Mouse (Mus musculus) neural tube, embryonic 13.5 days (tissue): ENCODE results near the gene Vars2. TPM values are rescaled to one million over a fixed set of nuclear protein-coding genes. Genes with fewer than 3 reads are reported as not detected.
A peak's percentile ranks its signal among the peaks of the same experiment; 100 is the strongest.

Source experiments
- ATAC-seq: fragments of 200-750 bp; cut with Nextera tagmentation; 2 replicates; pipeline ENCODE4 v1.8.0; 2017; ENCODE audit warnings: low read depth, mild to moderate bottlenecking, moderate TSS enrichment, moderate library complexity
- H3K27ac ChIP-seq: fragments of 300-500 bp; sonication (generic); replicated peaks from 2 replicates; pipeline ENCODE4 v1.5.1; 2015; ENCODE audit warnings: moderate library complexity, mild to moderate bottlenecking, inconsistent platforms
- H3K27me3 ChIP-seq: fragments of 300-500 bp; sonication (generic); 2 replicates; pipeline ENCODE4 v1.6.1; 2015; ENCODE audit warnings: mild to moderate bottlenecking, inconsistent platforms
- H3K36me3 ChIP-seq: fragments of 300-500 bp; sonication (generic); 2 replicates; pipeline ENCODE4 v1.6.1; 2015; ENCODE audit warnings: mild to moderate bottlenecking, inconsistent platforms
- H3K4me1 ChIP-seq: fragments of 300-500 bp; sonication (generic); replicated peaks from 2 replicates; pipeline ENCODE4 v1.6.1; 2015; ENCODE audit warnings: inconsistent platforms
- H3K4me2 ChIP-seq: fragments of 300-500 bp; sonication (generic); 2 replicates; pipeline ENCODE4 v1.6.1; 2015; ENCODE audit warnings: inconsistent platforms, mild to moderate bottlenecking, moderate library complexity
- H3K4me3 ChIP-seq: fragments of 300-500 bp; sonication (generic); 2 replicates; pipeline ENCODE4 v1.5.1; 2015; ENCODE audit warnings: mild to moderate bottlenecking, inconsistent platforms
- H3K9ac ChIP-seq: fragments of 300-500 bp; sonication (generic); 2 replicates; pipeline ENCODE4 v1.6.1; 2015; ENCODE audit warnings: moderate library complexity, mild to moderate bottlenecking, inconsistent platforms
- H3K9me3 ChIP-seq: fragments of 300-500 bp; sonication (generic); 2 replicates; pipeline ENCODE4 v1.6.1; 2016; ENCODE audit warnings: inconsistent platforms
- WGBS: fragments of 180-500 bp; shearing (Covaris S2); methylation state at CpG from one replicate; pipeline ENCODE4 v1.1.7; 2015; 5-methylcytosine and 5-hydroxymethylcytosine counted together
- polyA plus RNA-seq: library from polyadenylated mRNA; unstranded; fragments of >200 nt; fragmentation: Nextera tagmentation; extraction: Ambion mirVana; gene quantifications from 2 replicates; pipeline ENCODE4 v1.2.1, GENCODE M21; 2015

Gene Vars2
- polyA plus RNA-seq, 1 experiment from 2014 or later, result 10.6 TPM

GRCm38 (mm10) chr17:35689936-35690645 lies 22.7 kb upstream of the Vars2 start:
- H3K4me1 ChIP-seq, result peaks cover 4% of the 10 kb centered on the region; the same call in 1 of the 2 replicates
- H3K9ac ChIP-seq, result no peak overlapping the region
- H3K4me3 ChIP-seq, result no peak overlapping the region
- H3K36me3 ChIP-seq, result peaks cover 92% of the 10 kb centered on the region
- no peak for ATAC-seq
- H3K27ac ChIP-seq, result no peak overlapping the region
- H3K27me3 ChIP-seq, result no peaks in the 10 kb centered on the region
- no peaks in the 10 kb centered on the region for H3K9me3 ChIP-seq
- no peak overlapping the region for H3K4me2 ChIP-seq
- 91% methylated on average over 18 of the region's 18 CpGs for WGBS

- peaks cover 4% of the 10 kb centered on the region; the same call in 1 of the 2 replicates for H3K4me1 ChIP-seq
- no peak overlapping the region for H3K27ac ChIP-seq
- H3K4me2 ChIP-seq, result no peak overlapping the region
- no peaks in the 10 kb centered on the region for H3K27me3 ChIP-seq
- 89% methylated on average over 25 of the region's 25 CpGs for WGBS
- peaks cover 100% of the 10 kb centered on the region for H3K36me3 ChIP-seq
- no peak for ATAC-seq
- no peak overlapping the region for H3K4me3 ChIP-seq
- no peak overlapping the region for H3K9ac ChIP-seq
- no peaks in the 10 kb centered on the region for H3K9me3 ChIP-seq
Observed at GRCm38 (mm10) chr17:35688347-35689175, 21.2 kb upstream of the Vars2 start.

- Histone ChIP-seq H3K9ac (no peak overlapping the region), H3K36me3 (peaks cover 99% of the 10 kb centered on the region), H3K4me3 (no peak overlapping the region), H3K27me3 (no peaks in the 10 kb centered on the region), H3K4me1 (peaks cover 4% of the 10 kb centered on the region; the same call in 1 of the 2 replicates), H3K9me3 (no peaks in the 10 kb centered on the region), H3K27ac (peak overlapping the region; percentile 64), H3K4me2 (no peak overlapping the region)
- WGBS, result 65% methylated on average over 9 of the region's 9 CpGs
- no peak; the same call in 1 of the 2 replicates for ATAC-seq
Observed at GRCm38 (mm10) chr17:35685061-35685460, 17.7 kb upstream of the Vars2 start.

- peaks cover 76% of the 10 kb centered on the region for H3K36me3 ChIP-seq
- H3K4me1 ChIP-seq, result peaks cover 4% of the 10 kb centered on the region; the same call in 1 of the 2 replicates
- no peak overlapping the region for H3K4me3 ChIP-seq
- H3K9ac ChIP-seq, result no peak overlapping the region
- H3K27me3 ChIP-seq, result no peaks in the 10 kb centered on the region
- no peak overlapping the region for H3K4me2 ChIP-seq
- ATAC-seq, result no peak
- WGBS, result 89% methylated on average over 13 of the region's 13 CpGs
- no peaks in the 10 kb centered on the region for H3K9me3 ChIP-seq
- no peak overlapping the region for H3K27ac ChIP-seq
Observed at GRCm38 (mm10) chr17:35681986-35682385, 14.6 kb upstream of the Vars2 start.

- ATAC-seq, result no peak
- no peak overlapping the region for H3K27ac ChIP-seq
Observed at GRCm38 (mm10) chr17:35680591-35680990, 13.2 kb upstream of the Vars2 start.

GRCm38 (mm10) chr17:35673416-35674035 lies 6.1 kb upstream of the Vars2 start, which contains the start of gene Gtf2h4:
TSS of gene Gtf2h4 (minus strand) at chr17:35673739.
- Histone ChIP-seq H3K4me1 (peaks cover 11% of the 10 kb centered on the region), H3K36me3 (peaks cover 9% of the 10 kb centered on the region), H3K27ac (no peak within 1 kb of the TSS), H3K27me3 (no peaks in the 10 kb centered on the region), H3K4me2 (peak within 1 kb of the TSS; percentile 79), H3K9me3 (no peaks in the 10 kb centered on the region), H3K4me3 (peak within 1 kb of the TSS; percentile 61), H3K9ac (peak within 1 kb of the TSS; percentile 81)
- 2% methylated on average over 23 of the region's 23 CpGs for WGBS
- peak; percentile 97 for ATAC-seq

More at GRCm38 (mm10) chr17:35680591-35680990, 13.2 kb upstream of the Vars2 start:
- H3K4me2 ChIP-seq, result no peak overlapping the region
- H3K27me3 ChIP-seq, result no peaks in the 10 kb centered on the region
- H3K4me1 ChIP-seq, result peaks cover 4% of the 10 kb centered on the region; the same call in 1 of the 2 replicates
- H3K9me3 ChIP-seq, result no peaks in the 10 kb centered on the region
- 43% methylated on average over 6 of the region's 6 CpGs for WGBS
- no peak overlapping the region for H3K9ac ChIP-seq
- peaks cover 62% of the 10 kb centered on the region for H3K36me3 ChIP-seq
- H3K4me3 ChIP-seq, result no peak overlapping the region

GRCm38 (mm10) chr17:35672527-35672926 lies 5.1 kb upstream of the Vars2 start:
- peak overlapping the region; percentile 61 for H3K4me3 ChIP-seq
- peak overlapping the region; percentile 81 for H3K9ac ChIP-seq

GRCm38 (mm10) chr17:35671846-35672245 lies 4.5 kb upstream of the Vars2 start:
- Histone ChIP-seq H3K9me3 (no peaks in the 10 kb centered on the region), H3K36me3 (peaks cover 9% of the 10 kb centered on the region), H3K9ac (no peak overlapping the region), H3K4me1 (peaks cover 21% of the 10 kb centered on the region), H3K27ac (no peak overlapping the region), H3K4me2 (no peak overlapping the region), H3K4me3 (no peak overlapping the region), H3K27me3 (no peaks in the 10 kb centered on the region)
- WGBS, result 92% methylated on average over 6 of the region's 6 CpGs
- no peak for ATAC-seq

More at GRCm38 (mm10) chr17:35672527-35672926, 5.1 kb upstream of the Vars2 start:
- no peaks in the 10 kb centered on the region for H3K9me3 ChIP-seq
- peaks cover 9% of the 10 kb centered on the region for H3K36me3 ChIP-seq
- peaks cover 20% of the 10 kb centered on the region for H3K4me1 ChIP-seq
- ATAC-seq, result no peak
- H3K27ac ChIP-seq, result no peak overlapping the region
- no peaks in the 10 kb centered on the region for H3K27me3 ChIP-seq
- peak overlapping the region; percentile 79 for H3K4me2 ChIP-seq
- WGBS, result 95% methylated on average over 6 of the region's 6 CpGs

- Histone ChIP-seq H3K36me3 (peaks cover 9% of the 10 kb centered on the region), H3K27ac (no peak overlapping the region), H3K9me3 (no peaks in the 10 kb centered on the region), H3K9ac (no peak overlapping the region), H3K27me3 (no peaks in the 10 kb centered on the region), H3K4me1 (peaks cover 32% of the 10 kb centered on the region), H3K4me2 (no peak overlapping the region), H3K4me3 (no peak overlapping the region)
- WGBS, result 94% methylated on average over 9 of the region's 9 CpGs
- no peak for ATAC-seq
Observed at GRCm38 (mm10) chr17:35669731-35670130, 2.3 kb upstream of the Vars2 start.

GRCm38 (mm10) chr17:35666851-35667256 lies 538 bp downstream of the Vars2 start:
- Histone ChIP-seq H3K9ac (peak overlapping the region; percentile 83), H3K36me3 (peaks cover 26% of the 10 kb centered on the region), H3K4me3 (peak overlapping the region; percentile 56), H3K4me1 (peaks cover 22% of the 10 kb centered on the region), H3K27me3 (no peaks in the 10 kb centered on the region), H3K4me2 (peak overlapping the region; percentile 92), H3K9me3 (no peaks in the 10 kb centered on the region), H3K27ac (peak overlapping the region; percentile 87)
- 6% methylated on average over 13 of the region's 13 CpGs for WGBS
- peak; percentile 68 for ATAC-seq

- Histone ChIP-seq H3K4me3 (no peak overlapping the region), H3K27ac (no peak overlapping the region), H3K9me3 (no peaks in the 10 kb centered on the region), H3K4me1 (peaks cover 22% of the 10 kb centered on the region), H3K9ac (peak overlapping the region; percentile 58; the same call in 1 of the 2 replicates), H3K36me3 (peaks cover 33% of the 10 kb centered on the region), H3K4me2 (0 out of 2 replicates have a peak overlapping the region, but pooled peaks have one; percentile 92), H3K27me3 (no peaks in the 10 kb centered on the region)
- WGBS, result 82% methylated on average over 17 of the region's 17 CpGs
- no peak for ATAC-seq
Observed at GRCm38 (mm10) chr17:35665957-35666515, 1.4 kb downstream of the Vars2 start.
